Comparison of ENCODE assay signal across 20 mouse cellular contexts in the genomic region with DNA sequence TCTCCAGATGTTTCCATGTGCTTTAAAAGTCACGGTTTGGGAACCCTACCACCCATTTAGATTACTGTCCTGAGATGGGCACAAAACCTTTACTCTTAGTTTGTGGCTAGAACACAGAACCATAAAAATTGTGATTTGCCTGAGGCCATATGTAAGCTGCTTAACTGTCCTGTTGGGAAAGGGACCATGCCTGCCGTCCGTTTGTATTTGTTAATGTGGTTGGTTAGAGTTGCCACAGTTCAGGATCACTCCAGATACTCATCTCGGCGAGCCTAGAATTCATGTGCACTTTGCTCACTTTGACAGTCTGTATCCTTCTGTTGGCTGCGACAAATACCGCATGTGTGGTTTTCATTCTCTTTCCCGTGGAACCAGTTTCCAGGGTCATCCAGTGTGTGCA. TPM values are rescaled to one million over a fixed set of nuclear protein-coding genes. Genes with fewer than 3 reads are reported as not detected.
DNase-seq lines count a peak whose midpoint lies in the region; TF ChIP-seq lines count a peak whose summit lies in the region.
"Had no signal": no experiment of that assay in that cellular context is flagged by ENCODE, and none has a peak within 500 bp of the region (broad histone marks: within the 10 kb centered on the region; RNA-seq: fewer than 3 reads in every experiment).

No protein-coding gene starts in this region.

- H3K9me3 ChIP-seq in limb, embryonic 10.5 days (replicated peaks), result no peaks in the 10 kb centered on the region
- H3K9me3 ChIP-seq: embryonic facial prominence, embryonic 15.5 days; G1E; intestine, embryonic 15.5 days; limb, embryonic 13.5 days; neural tube, embryonic 15.5 days had no signal

- H3K27ac ChIP-seq in layer of hippocampus, adult 2 months, result peak overlapping the region; percentile 46; the same call in 1 of the 2 replicates
- H3K27ac ChIP-seq in limb, embryonic 10.5 days, result no peak overlapping the region
- H3K27ac ChIP-seq: embryonic facial prominence, embryonic 15.5 days; intestine, embryonic 15.5 days; limb, embryonic 13.5 days; neural tube, embryonic 15.5 days had no signal

- DNase-seq in adrenal gland, adult 2 months, result peak; percentile 15
- no peak for DNase-seq in adrenal gland, postnatal 10 days
- DNase-seq in layer of hippocampus, adult 2 months (ENCODE audit: low spot score in 2 of 2), result no peak
- DNase-seq in layer of hippocampus, postnatal 36 days, result no peak
- DNase-seq in limb, embryonic 10.5 days (ENCODE audit: low spot score), result no peak
- no peak for DNase-seq in adrenal gland, postnatal 14 days
- DNase-seq in embryo, embryonic 11 days, result no peak
- DNase-seq: cerebellum, adult 11-12 months; cerebellum, postnatal 36 days; forebrain, postnatal 0 days; heart, adult 18-20 months; kidney, postnatal 10 days; lung, postnatal 10 days; right cerebral cortex, postnatal 25 days had no signal

- H3K36me3 ChIP-seq in limb, embryonic 10.5 days, result no peaks in the 10 kb centered on the region
- H3K36me3 ChIP-seq in myocyte (ENCODE audit: control insufficient read depth, insufficient read depth), result no peaks in the 10 kb centered on the region
- H3K36me3 ChIP-seq: embryonic facial prominence, embryonic 15.5 days; intestine, embryonic 15.5 days; limb, embryonic 13.5 days; neural tube, embryonic 15.5 days had no signal

- H3K4me1 ChIP-seq in limb, embryonic 10.5 days, result peaks cover 20% of the 10 kb centered on the region

- 80% methylated on average over 8 of the region's 8 CpGs for WGBS in limb, embryonic 10.5 days

- no peak overlapping the region for H3ac ChIP-seq in myocyte (ENCODE audit: control insufficient read depth, insufficient read length)

- TF ChIP-seq CTCF in layer of hippocampus, adult 2 months (conservative IDR thresholded peaks at IDR 0.05), result no peak

- peak overlapping the region; percentile 32 for H3K4me2 ChIP-seq in myocyte (ENCODE audit: low read depth)

- no peak overlapping the region for H3K4me3 ChIP-seq in layer of hippocampus, adult 2 months
- 0 out of 2 replicates have a peak overlapping the region, but pooled peaks have one; percentile 80 for H3K4me3 ChIP-seq in limb, embryonic 10.5 days
- H3K4me3 ChIP-seq in myocyte, result no peak overlapping the region

- peaks cover 28% of the 10 kb centered on the region for H3K79me2 ChIP-seq in myocyte (ENCODE audit: control insufficient read depth, insufficient read depth)

- TF ChIP-seq POLR2A in myocyte (IDR thresholded peaks at IDR 0.05; ENCODE audit: insufficient read length, low read depth), result no peak

- H3K27me3 ChIP-seq in limb, embryonic 10.5 days (ENCODE audit: low read depth, poor library complexity, severe bottlenecking), result no peaks in the 10 kb centered on the region
- H3K27me3 ChIP-seq in myocyte (ENCODE audit: control insufficient read depth, insufficient read depth, insufficient read length), result no peaks in the 10 kb centered on the region
- H3K27me3 ChIP-seq: embryonic facial prominence, embryonic 15.5 days; intestine, embryonic 15.5 days; limb, embryonic 13.5 days; neural tube, embryonic 15.5 days had no signal

TF ChIP-seq in myocyte, 11 proteins besides CTCF, POLR2A, EP300 and RAD21:
- TF ChIP-seq CEBPB (IDR thresholded peaks at IDR 0.05; ENCODE audit: insufficient read depth, poor library complexity, severe bottlenecking), result no peak
- TF ChIP-seq SRF (IDR thresholded peaks at IDR 0.05; ENCODE audit: control insufficient read depth, insufficient read length, low read depth), result no peak
- TF ChIP-seq MAX (IDR thresholded peaks at IDR 0.05; ENCODE audit: low read depth), result no peak
- no peak for TF ChIP-seq MYOD1 (IDR thresholded peaks at IDR 0.05; ENCODE audit: control insufficient read depth in 1 of 3, insufficient read length in 2 of 3, low read depth in 2 of 3)
- no peak for TF ChIP-seq TCF3 (IDR thresholded peaks at IDR 0.05; ENCODE audit: insufficient read length, low read depth)
- no peak for TF ChIP-seq TCF12 (IDR thresholded peaks at IDR 0.05; ENCODE audit: insufficient read depth, poor library complexity, severe bottlenecking)
- TF ChIP-seq E2F4 (IDR thresholded peaks at IDR 0.05; ENCODE audit: insufficient read depth), result no peak
- TF ChIP-seq USF1 (IDR thresholded peaks at IDR 0.05; ENCODE audit: low read depth), result no peak
- no peak for TF ChIP-seq MYOG (IDR thresholded peaks at IDR 0.05; ENCODE audit: control insufficient read depth in 1 of 3, insufficient read depth in 1 of 3, insufficient read length in 2 of 3, low read depth in 2 of 3)
- TF ChIP-seq REST (IDR thresholded peaks at IDR 0.05; ENCODE audit: insufficient read depth, insufficient read length), result no peak
- TF ChIP-seq POLR2AphosphoS2 (IDR thresholded peaks at IDR 0.05; ENCODE audit: insufficient read length, low read depth), result no peak

RNA-seq across cellular contexts. Expression of a gene that starts 1.8 kb away (rescaled TPM):
- 100 to 1,000 TPM in 1 of 2 experiments, 10 to 100 TPM in 1; 98.3 to 148 TPM for total RNA-seq in adrenal gland, adult 2 months (2021)
- 99.4 and 112 TPM in 2 replicates for polyA plus RNA-seq in adrenal gland, adult 2 months (2012; rRNA removed)
- total RNA-seq in adrenal gland, postnatal 10 days (2021), result 10 to 100 TPM; 76.4 to 83.9 TPM
- 10 to 100 TPM; 93.4 to 95.0 TPM for total RNA-seq in layer of hippocampus, adult 2 months (2021)
- 10 to 100 TPM; 97.4 to 98.6 TPM for total RNA-seq in layer of hippocampus, postnatal 36 days (2021)
- polyA plus RNA-seq in limb, embryonic 10.5 days (2016; fragmentation: Nextera tagmentation; extraction: Ambion mirVana), result 37.9 and 41.7 TPM in 2 replicates
- polyA plus RNA-seq in myocyte (2012; fragmentation: generic; extraction: Trizol), result 44.4 TPM
- 67.9 and 75.7 TPM in 2 replicates for total RNA-seq in adrenal gland, postnatal 14 days (2021)

RNA-seq across cellular contexts. Expression of a gene that starts 29.9 kb away (rescaled TPM):
- total RNA-seq in adrenal gland, adult 2 months (2021), result 10 to 100 TPM in 1 of 2 experiments, 1 to 10 TPM in 1; 5.6 to 11.3 TPM
- 9.9 and 10.3 TPM in 2 replicates for polyA plus RNA-seq in adrenal gland, adult 2 months (2012; rRNA removed)
- 1 to 10 TPM; 6.2 to 9.2 TPM for total RNA-seq in adrenal gland, postnatal 10 days (2021)
- total RNA-seq in layer of hippocampus, adult 2 months (2021), result 10 to 100 TPM; 14.8 to 14.9 TPM
- 10 to 100 TPM in 1 of 2 experiments, 1 to 10 TPM in 1; 9.7 to 13.8 TPM for total RNA-seq in layer of hippocampus, postnatal 36 days (2021)
- polyA plus RNA-seq in limb, embryonic 10.5 days (2016; fragmentation: Nextera tagmentation; extraction: Ambion mirVana), result 46.6 and 46.7 TPM in 2 replicates
- 11.9 TPM for polyA plus RNA-seq in myocyte (2012; fragmentation: generic; extraction: Trizol)
- 6.5 and 9.4 TPM in 2 replicates for total RNA-seq in adrenal gland, postnatal 14 days (2021)
